22 mouse cellular contexts compared by ENCODE assay signal in genomic region chr16:95194151-95194550, GRCm38 (mm10).
DNase-seq lines count a peak whose midpoint lies in the region; ATAC-seq lines count a peak whose summit lies in the region.
"Had no signal": no experiment of that assay in that cellular context is flagged by ENCODE, and none has a peak within 500 bp of the region (broad histone marks: within the 10 kb centered on the region; RNA-seq: fewer than 3 reads in every experiment).

No protein-coding gene starts in this region.

- intact Hi-C loops in heart, postnatal 10 days (cut with DNase I) = loop anchor here (5.0 to 10.0 kb wide), 3 partner anchors 271 to 771 kb away; no protein-coding TSS in a partner anchor

- H3K27me3 ChIP-seq in forebrain, embryonic 14.5 days (replicated peaks; ENCODE audit: control insufficient read depth, insufficient read depth, low read length) = no peaks in the 10 kb centered on the region
- H3K27me3 ChIP-seq in forebrain, embryonic 15.5 days = no peaks in the 10 kb centered on the region
- H3K27me3 ChIP-seq in hindbrain, embryonic 10.5 days (ENCODE audit: insufficient read depth, poor library complexity, severe bottlenecking) = no peaks in the 10 kb centered on the region
- H3K27me3 ChIP-seq: CH12.LX; embryonic facial prominence, embryonic 12.5 days; forebrain, embryonic 13.5 days had no signal

- H3K36me3 ChIP-seq in forebrain, embryonic 14.5 days (ENCODE audit: control insufficient read depth, insufficient read depth, low read length) = no peaks in the 10 kb centered on the region
- no peaks in the 10 kb centered on the region for H3K36me3 ChIP-seq in forebrain, embryonic 15.5 days
- H3K36me3 ChIP-seq in hindbrain, embryonic 10.5 days = no peaks in the 10 kb centered on the region
- H3K36me3 ChIP-seq: embryonic facial prominence, embryonic 10.5 days; embryonic facial prominence, embryonic 12.5 days had no signal

- H3K27ac ChIP-seq in forebrain, embryonic 14.5 days (ENCODE audit: low read depth, low read length) = no peak overlapping the region
- no peak overlapping the region for H3K27ac ChIP-seq in forebrain, embryonic 15.5 days (replicated peaks)
- H3K27ac ChIP-seq in hindbrain, embryonic 10.5 days = no peak overlapping the region
- H3K27ac ChIP-seq: embryonic facial prominence, embryonic 10.5 days; embryonic facial prominence, embryonic 12.5 days; forebrain, embryonic 13.5 days had no signal

- H3K4me3 ChIP-seq in forebrain, embryonic 14.5 days (ENCODE audit: low read depth, low read length) = no peak overlapping the region
- H3K4me3 ChIP-seq in forebrain, embryonic 15.5 days = no peak overlapping the region
- no peak overlapping the region for H3K4me3 ChIP-seq in hindbrain, embryonic 10.5 days
- H3K4me3 ChIP-seq: embryonic facial prominence, embryonic 10.5 days; embryonic facial prominence, embryonic 12.5 days; forebrain, embryonic 13.5 days had no signal

- H3K9me3 ChIP-seq in forebrain, embryonic 14.5 days (replicated peaks; ENCODE audit: control insufficient read depth, low read length) = no peaks in the 10 kb centered on the region
- H3K9me3 ChIP-seq in forebrain, embryonic 15.5 days = no peaks in the 10 kb centered on the region
- no peaks in the 10 kb centered on the region for H3K9me3 ChIP-seq in hindbrain, embryonic 10.5 days
- H3K9me3 ChIP-seq: embryonic facial prominence, embryonic 10.5 days; embryonic facial prominence, embryonic 12.5 days; forebrain, embryonic 13.5 days had no signal

- no peaks in the 10 kb centered on the region for H3K4me1 ChIP-seq in forebrain, embryonic 14.5 days (ENCODE audit: control insufficient read depth, insufficient read depth, low read length)
- H3K4me1 ChIP-seq in forebrain, embryonic 15.5 days = no peaks in the 10 kb centered on the region
- peaks cover 7% of the 10 kb centered on the region; the same call in 1 of the 2 replicates for H3K4me1 ChIP-seq in hindbrain, embryonic 10.5 days (replicated peaks)
- H3K4me1 ChIP-seq: embryonic facial prominence, embryonic 12.5 days had no signal

- H3K4me2 ChIP-seq in forebrain, embryonic 14.5 days (ENCODE audit: low read length) = no peak overlapping the region
- no peak overlapping the region for H3K4me2 ChIP-seq in forebrain, embryonic 15.5 days (replicated peaks)
- H3K4me2 ChIP-seq: embryonic facial prominence, embryonic 12.5 days; forebrain, embryonic 13.5 days had no signal

- no peak overlapping the region for H3K9ac ChIP-seq in forebrain, embryonic 14.5 days (ENCODE audit: low read length)
- H3K9ac ChIP-seq in forebrain, embryonic 15.5 days (replicated peaks) = no peak overlapping the region
- H3K9ac ChIP-seq: embryonic facial prominence, embryonic 12.5 days; forebrain, embryonic 13.5 days had no signal

- 31% methylated on average over 4 of the region's 4 CpGs for WGBS in forebrain, embryonic 14.5 days
- 33% methylated on average over 4 of the region's 4 CpGs for WGBS in forebrain, embryonic 15.5 days
- WGBS in hindbrain, embryonic 10.5 days = 70% methylated on average over 4 of the region's 4 CpGs

- DNase-seq in forebrain, embryonic 14.5 days (ENCODE audit: low spot score) = peak; percentile 18
- DNase-seq in heart, adult 11 months = peak; percentile 66
- DNase-seq in heart, postnatal 10 days = no peak
- peak; percentile 23 for DNase-seq in ES-CJ7 (ENCODE audit: low read depth, low spot score)
- DNase-seq in ZHBTc4 (ENCODE audit: low read depth, low spot score) = peak; percentile 59
- DNase-seq in thymus, postnatal 14 days = no peak
- DNase-seq in hindbrain, embryonic 10.5 days (ENCODE audit: low spot score) = no peak
- DNase-seq: adrenal gland, adult 2 months; adrenal gland, postnatal 10 days; adrenal gland, postnatal 25 days; B cell, adult 2 months; cerebellum, adult 11-12 months; cerebellum, adult 2 months; cerebellum, adult 9-10 months; cerebellum, postnatal 10 days; cerebellum, postnatal 25 days had no signal

- ATAC-seq in forebrain, embryonic 14.5 days = no peak
- ATAC-seq in forebrain, embryonic 15.5 days (replicated peaks) = no peak
- ATAC-seq: CD4-positive, CD25-positive, alpha-beta regulatory T cell, adult 4 months; forebrain, embryonic 13.5 days had no signal

Comparison
In these comparisons a context has a peak if more than half of its experiments do, and no peak if none do; other contexts are left out.
1. DNase-seq: peak in forebrain, embryonic 14.5 days (single experiment), heart, adult 11 months (single experiment), ES-CJ7 (single experiment) and ZHBTc4 (single experiment); none in heart, postnatal 10 days (0 of 2), thymus, postnatal 14 days (single experiment) and hindbrain, embryonic 10.5 days (single experiment).